Mouse (Mus musculus) ES-Bruce4 (cell line): ENCODE results near the gene Larp4. TPM values are rescaled to one million over a fixed set of nuclear protein-coding genes. Genes with fewer than 3 reads are reported as not detected.

Experiments used
- H3K27ac ChIP-seq: 2 replicates; pipeline ENCODE4 v1.5.1; 2012; ENCODE audit warnings: low read length, inconsistent platforms; ENCODE audit not compliant: insufficient read depth
- H3K27me3 ChIP-seq: 2 replicates; pipeline ENCODE4 v1.6.1; 2012; ENCODE audit warnings: mild to moderate bottlenecking, low read length, inconsistent platforms; ENCODE audit not compliant: control insufficient read depth, poor library complexity, insufficient read depth, severe bottlenecking
- H3K36me3 ChIP-seq: 2 replicates; pipeline ENCODE4 v1.6.1; 2012; ENCODE audit warnings: inconsistent platforms, mild to moderate bottlenecking, low read length, moderate library complexity; ENCODE audit not compliant: control insufficient read depth, poor library complexity, insufficient read depth, severe bottlenecking
- H3K4me1 ChIP-seq: one replicate; pipeline ENCODE4 v1.8.1; 2011; ENCODE audit warnings: low read length; ENCODE audit not compliant: control insufficient read depth, insufficient read depth
- H3K4me3 ChIP-seq: 2 replicates; pipeline ENCODE4 v1.5.1; 2011; ENCODE audit warnings: low read depth, mild to moderate bottlenecking, low read length
- H3K9ac ChIP-seq: 2 replicates; pipeline ENCODE4 v1.6.1; 2012; ENCODE audit warnings: low read depth, mild to moderate bottlenecking, inconsistent platforms; ENCODE audit not compliant: poor library complexity, severe bottlenecking
- H3K9me3 ChIP-seq: replicated peaks from 2 replicates; pipeline ENCODE4 v1.6.1; 2012; ENCODE audit warnings: mild to moderate bottlenecking, low read length, inconsistent platforms; ENCODE audit not compliant: control insufficient read depth, poor library complexity, insufficient read depth, severe bottlenecking
- CTCF ChIP-seq: IDR thresholded peaks from one replicate; pipeline ENCODE4 v1.8.1; 2011; ENCODE audit warnings: low read depth, low read length
- EP300 ChIP-seq: IDR thresholded peaks from 2 replicates; pipeline ENCODE4 v1.6.1; 2011; ENCODE audit warnings: low read depth, low read length; ENCODE audit not compliant: insufficient read depth
- POLR2A ChIP-seq: IDR thresholded peaks from one replicate; pipeline ENCODE4 v1.8.1; 2011; ENCODE audit warnings: low read length; ENCODE audit not compliant: insufficient read depth
- polyA plus RNA-seq: library from polyadenylated mRNA; stranded (reverse); fragments of >200 nt; gene quantifications from 2 replicates; pipeline ENCODE4 v1.2.4, GENCODE M21; 2011; ENCODE audit warnings: low read depth; ENCODE audit not compliant: missing spikeins, insufficient read depth, insufficient read length

Gene Larp4
- polyA plus RNA-seq, 1 experiment = 144 TPM

- Histone ChIP-seq H3K9ac (0 out of 2 replicates have a peak overlapping the region, but pooled peaks have one; percentile 9), H3K27ac (peak overlapping the region; percentile 90), H3K9me3 (no peaks in the 10 kb centered on the region), H3K4me1 (peaks cover 5% of the 10 kb centered on the region), H3K4me3 (no peak overlapping the region), H3K36me3 (no peaks in the 10 kb centered on the region), H3K27me3 (no peaks in the 10 kb centered on the region)
- peak; percentile 69; the same call in 1 of the 2 replicates for TF ChIP-seq EP300
- no peak for TF ChIP-seq POLR2A
Observed at GRCm38 (mm10) chr15:99940970-99941630, 28.8 kb upstream of the Larp4 start.

- H3K27me3 ChIP-seq = no peaks in the 10 kb centered on the region
- no peaks in the 10 kb centered on the region for H3K36me3 ChIP-seq
- H3K9ac ChIP-seq = no peak overlapping the region
- H3K27ac ChIP-seq = no peak overlapping the region
- TF ChIP-seq POLR2A = no peak
- TF ChIP-seq EP300 = no peak
- TF ChIP-seq CTCF = no peak
- no peaks in the 10 kb centered on the region for H3K4me1 ChIP-seq
- no peaks in the 10 kb centered on the region for H3K9me3 ChIP-seq
- no peak overlapping the region for H3K4me3 ChIP-seq
Observed at GRCm38 (mm10) chr15:99955324-99955723, 14.5 kb upstream of the Larp4 start.

GRCm38 (mm10) chr15:99965103-99965775, 4.6 kb upstream of the Larp4 start:
- H3K9ac ChIP-seq = no peak overlapping the region
- H3K9me3 ChIP-seq = no peaks in the 10 kb centered on the region
- no peaks in the 10 kb centered on the region for H3K27me3 ChIP-seq
- no peaks in the 10 kb centered on the region for H3K36me3 ChIP-seq
- no peaks in the 10 kb centered on the region for H3K4me1 ChIP-seq
- no peak overlapping the region for H3K27ac ChIP-seq
- no peak for TF ChIP-seq EP300
- TF ChIP-seq CTCF = no peak
- TF ChIP-seq POLR2A = no peak
- H3K4me3 ChIP-seq = no peak overlapping the region

GRCm38 (mm10) chr15:99966961-99967360, 2.9 kb upstream of the Larp4 start, which contains the start of gene Fam186a:
Fam186a (minus strand) TSS chr15:99967061.
- Histone ChIP-seq H3K4me1 (no peaks in the 10 kb centered on the region), H3K36me3 (no peaks in the 10 kb centered on the region), H3K9ac (no peak within 1 kb of the TSS), H3K27me3 (no peaks in the 10 kb centered on the region), H3K27ac (no peak within 1 kb of the TSS), H3K9me3 (no peaks in the 10 kb centered on the region), H3K4me3 (no peak within 1 kb of the TSS)
- TF ChIP-seq EP300 (no peak), POLR2A (no peak), CTCF (no peak)

- no peaks in the 10 kb centered on the region for H3K4me1 ChIP-seq
- H3K9me3 ChIP-seq = no peaks in the 10 kb centered on the region
- TF ChIP-seq CTCF (no peak), EP300 (no peak), POLR2A (no peak)
Observed at GRCm38 (mm10) chr15:99970606-99971005, 741 bp downstream of the Larp4 start.

More at GRCm38 (mm10) chr15:99970606-99971005, 741 bp downstream of the Larp4 start:
- H3K27ac ChIP-seq = no peak overlapping the region
- no peaks in the 10 kb centered on the region for H3K36me3 ChIP-seq
- H3K9ac ChIP-seq = no peak overlapping the region
- H3K27me3 ChIP-seq = no peaks in the 10 kb centered on the region
- no peak overlapping the region for H3K4me3 ChIP-seq
